Mouse (Mus musculus) adrenal gland, postnatal 10 days (tissue): ENCODE measurements around the gene Gbp6. TPM values are rescaled to one million over a fixed set of nuclear protein-coding genes. Genes with fewer than 3 reads are reported as not detected.

Source experiments
- total RNA-seq, 2 experiments: library from RNA; stranded (reverse); gene quantifications; 2 replicates each; pipeline ENCODE4 v1.2.3; 2021

Gbp6 gene
- total RNA-seq, 2 experiments from 2014 or later, result 6.3 to 7.6 TPM

Other genes starting within 250 kb of the Gbp6 start
- 10 to 100 TPM in 1 of 2 experiments, 1 to 10 TPM in 1; 7.5 to 11.6 TPM for gene Gbp9, start 154.2 kb downstream of the Gbp6 start, total RNA-seq
- gene Gbp8, start 154.2 kb downstream of the Gbp6 start, total RNA-seq, result 1 to 10 TPM in 1 of 2 experiments, under 1 TPM in 1; 0.99 to 1.2 TPM
- gene Gbp4, start 154.1 kb downstream of the Gbp6 start, total RNA-seq, result 1 to 10 TPM; 3.9 to 6.4 TPM
- gene Gbp10, start 54.2 kb downstream of the Gbp6 start, total RNA-seq, result under 1 TPM; 0.36 to 0.88 TPM
- under 1 TPM in 1 of 2 experiments, not detected in 1; 0.09 TPM for gene Gm43302, start within 50 bp of the Gbp6 start, total RNA-seq
- gene Lrrc8b, start 122.1 kb upstream of the Gbp6 start, total RNA-seq, result 10 to 100 TPM; 62.8 to 66.4 TPM
- 10 to 100 TPM; 27.1 to 28.4 TPM for gene Lrrc8c, start 225.7 kb upstream of the Gbp6 start, total RNA-seq